ENCODE assay signal across 14 mouse cellular contexts in genomic region chr11:108822257-108822656, GRCm38 (mm10).
A peak's percentile ranks its signal among the peaks of the same experiment; 100 is the strongest.
DNase-seq lines count a peak whose midpoint lies in the region; ATAC-seq lines count a peak whose summit lies in the region.
"Had no signal": no experiment of that assay in that cellular context is flagged by ENCODE, and none has a peak within 500 bp of the region (broad histone marks: within the 10 kb centered on the region; RNA-seq: fewer than 3 reads in every experiment).

No protein-coding gene starts in this region.

- H3K27me3 ChIP-seq in heart, embryonic 13.5 days (replicated peaks), result no peaks in the 10 kb centered on the region
- H3K27me3 ChIP-seq in kidney, embryonic 14.5 days (ENCODE audit: control insufficient read depth, insufficient read depth, low read length), result 0 out of 2 replicates have a peak, but pooled peaks cover 2% of the 10 kb centered on the region
- H3K27me3 ChIP-seq in embryonic facial prominence, embryonic 15.5 days, result no peaks in the 10 kb centered on the region
- no peaks in the 10 kb centered on the region for H3K27me3 ChIP-seq in liver, embryonic 12.5 days (replicated peaks)
- H3K27me3 ChIP-seq: kidney, embryonic 15.5 days had no signal

- peaks cover 6% of the 10 kb centered on the region; the same call in 1 of the 2 replicates for H3K9me3 ChIP-seq in heart, embryonic 13.5 days
- no peaks in the 10 kb centered on the region for H3K9me3 ChIP-seq in kidney, embryonic 14.5 days (ENCODE audit: control insufficient read depth, low read length)
- no peaks in the 10 kb centered on the region for H3K9me3 ChIP-seq in embryonic facial prominence, embryonic 15.5 days (replicated peaks)
- H3K9me3 ChIP-seq in liver, embryonic 12.5 days (replicated peaks), result peaks cover 3% of the 10 kb centered on the region; the same call in 1 of the 2 replicates
- H3K9me3 ChIP-seq: kidney, embryonic 15.5 days had no signal

- H3K27ac ChIP-seq in heart, embryonic 13.5 days (replicated peaks), result 0 out of 2 replicates have a peak overlapping the region, but pooled peaks have one; percentile 7
- no peak overlapping the region for H3K27ac ChIP-seq in kidney, embryonic 14.5 days (ENCODE audit: low read depth, low read length)
- no peak overlapping the region for H3K27ac ChIP-seq in embryonic facial prominence, embryonic 15.5 days (replicated peaks)
- no peak overlapping the region for H3K27ac ChIP-seq in liver, embryonic 12.5 days
- H3K27ac ChIP-seq: kidney, embryonic 15.5 days; liver, embryonic 14.5 days had no signal

- DNase-seq in heart, adult 11 months, result no peak
- DNase-seq in kidney, postnatal 4 days, result peak; percentile 20 to 29
- peak; percentile 16 for DNase-seq in brain, adult 2 months (ENCODE audit: low read depth, low spot score)
- no peak for DNase-seq in layer of hippocampus, adult 11-12 months (ENCODE audit: low spot score)
- DNase-seq: cerebellum, adult 18-20 months; right cerebral cortex, postnatal 25 days; thymus, postnatal 36 days had no signal

- no peak overlapping the region for H3K4me2 ChIP-seq in heart, embryonic 13.5 days
- no peak overlapping the region for H3K4me2 ChIP-seq in kidney, embryonic 14.5 days (replicated peaks; ENCODE audit: low read depth, low read length)
- no peak overlapping the region for H3K4me2 ChIP-seq in embryonic facial prominence, embryonic 15.5 days (replicated peaks)
- no peak overlapping the region for H3K4me2 ChIP-seq in liver, embryonic 12.5 days
- H3K4me2 ChIP-seq: kidney, embryonic 15.5 days had no signal

- peaks cover 3% of the 10 kb centered on the region for H3K36me3 ChIP-seq in heart, embryonic 13.5 days
- no peaks in the 10 kb centered on the region for H3K36me3 ChIP-seq in kidney, embryonic 14.5 days (ENCODE audit: control insufficient read depth, insufficient read depth, low read length)
- H3K36me3 ChIP-seq in embryonic facial prominence, embryonic 15.5 days, result no peaks in the 10 kb centered on the region
- H3K36me3 ChIP-seq in liver, embryonic 12.5 days, result no peaks in the 10 kb centered on the region
- H3K36me3 ChIP-seq: G1E had no signal

- no peak overlapping the region for H3K9ac ChIP-seq in heart, embryonic 13.5 days
- no peak overlapping the region for H3K9ac ChIP-seq in kidney, embryonic 14.5 days (ENCODE audit: low read depth, low read length)
- H3K9ac ChIP-seq in embryonic facial prominence, embryonic 15.5 days, result no peak overlapping the region
- H3K9ac ChIP-seq in liver, embryonic 12.5 days, result no peak overlapping the region
- H3K9ac ChIP-seq: kidney, embryonic 15.5 days; liver, embryonic 14.5 days had no signal

- ATAC-seq in heart, embryonic 13.5 days (ENCODE audit: extremely low read depth, insufficient number of reproducible peaks, low FRiP score, low TSS enrichment), result no peak
- ATAC-seq in kidney, embryonic 14.5 days (ENCODE audit: low FRiP score, low TSS enrichment), result no peak
- 0 out of 2 replicates have a peak, but pooled peaks have one; percentile 65 for ATAC-seq in embryonic facial prominence, embryonic 15.5 days (ENCODE audit: insufficient number of reproducible peaks, low FRiP score, low TSS enrichment, low read depth)
- no peak for ATAC-seq in liver, embryonic 12.5 days

- WGBS in heart, embryonic 13.5 days, result 39% methylated on average over 7 of the region's 7 CpGs
- 83% methylated on average over 7 of the region's 7 CpGs for WGBS in kidney, embryonic 14.5 days
- 61% methylated on average over 7 of the region's 7 CpGs for WGBS in embryonic facial prominence, embryonic 15.5 days
- WGBS in liver, embryonic 12.5 days (ENCODE audit: insufficient replicate concordance), result 61% methylated on average over 7 of the region's 7 CpGs

- no peak overlapping the region for H3K4me3 ChIP-seq in heart, embryonic 13.5 days
- no peak overlapping the region for H3K4me3 ChIP-seq in kidney, embryonic 14.5 days (ENCODE audit: low read length)
- no peak overlapping the region for H3K4me3 ChIP-seq in embryonic facial prominence, embryonic 15.5 days (replicated peaks)
- no peak overlapping the region for H3K4me3 ChIP-seq in liver, embryonic 12.5 days
- H3K4me3 ChIP-seq: kidney, embryonic 15.5 days had no signal

- H3K4me1 ChIP-seq in heart, embryonic 13.5 days, result peaks cover 13% of the 10 kb centered on the region
- H3K4me1 ChIP-seq in kidney, embryonic 14.5 days (ENCODE audit: control insufficient read depth, insufficient read depth, low read length), result no peaks in the 10 kb centered on the region
- no peaks in the 10 kb centered on the region for H3K4me1 ChIP-seq in embryonic facial prominence, embryonic 15.5 days
- no peaks in the 10 kb centered on the region for H3K4me1 ChIP-seq in liver, embryonic 12.5 days
- H3K4me1 ChIP-seq: kidney, embryonic 15.5 days had no signal

Comparison
In these comparisons a context has a peak if more than half of its experiments do, and no peak if none do; other contexts are left out.
1. DNase-seq: peak in kidney, postnatal 4 days (2 of 2) and brain, adult 2 months (single experiment); none in heart, adult 11 months (single experiment) and layer of hippocampus, adult 11-12 months (single experiment).